In the genomic region with DNA sequence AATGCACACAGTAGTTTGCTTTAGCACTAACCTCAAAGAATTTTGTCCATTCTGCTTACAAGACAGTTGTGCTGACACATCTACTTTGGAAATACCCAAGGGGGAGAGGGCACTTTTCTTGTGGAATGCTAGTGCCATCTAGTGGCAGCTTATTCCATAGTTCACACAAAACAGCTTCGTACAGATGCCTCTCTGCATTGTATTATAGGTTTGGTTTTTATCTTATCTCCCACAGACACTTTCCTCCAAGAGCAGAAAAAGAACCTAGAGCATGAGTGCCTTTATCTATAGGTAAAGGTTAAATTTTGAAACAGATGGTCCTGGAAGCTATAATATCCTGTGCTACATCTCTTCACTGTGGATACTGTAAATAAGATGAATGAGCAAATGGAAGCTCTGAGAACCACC, we compare ENCODE assay signal across 9 mouse cellular contexts. TPM values are rescaled to one million over a fixed set of nuclear protein-coding genes. Genes with fewer than 3 reads are reported as not detected.
DNase-seq lines count a peak whose midpoint lies in the region; ATAC-seq lines count a peak whose summit lies in the region.
"Had no signal": no experiment of that assay in that cellular context is flagged by ENCODE, and none has a peak within 500 bp of the region (broad histone marks: within the 10 kb centered on the region; RNA-seq: fewer than 3 reads in every experiment).

No protein-coding gene starts in this region.

- no peak overlapping the region for H3K4me3 ChIP-seq in liver, embryonic 13.5 days (replicated peaks)
- H3K4me3 ChIP-seq: heart, embryonic 13.5 days had no signal

- H3K27me3 ChIP-seq in liver, embryonic 13.5 days, result no peaks in the 10 kb centered on the region
- H3K27me3 ChIP-seq: heart, embryonic 13.5 days had no signal

- H3K4me1 ChIP-seq in liver, embryonic 13.5 days (replicated peaks), result peaks cover 65% of the 10 kb centered on the region

- peak overlapping the region; percentile 46 for H3K9ac ChIP-seq in liver, embryonic 13.5 days
- H3K9ac ChIP-seq: heart, embryonic 13.5 days had no signal

- peak overlapping the region; percentile 86 for H3K27ac ChIP-seq in liver, embryonic 13.5 days
- H3K27ac ChIP-seq: heart, embryonic 13.5 days had no signal

- 0% methylated on average over 1 of the region's 1 CpGs for WGBS in liver, embryonic 13.5 days (ENCODE audit: insufficient replicate concordance)

- peaks cover 74% of the 10 kb centered on the region for H3K36me3 ChIP-seq in liver, embryonic 13.5 days

- no peaks in the 10 kb centered on the region for H3K9me3 ChIP-seq in liver, embryonic 13.5 days (replicated peaks)
- H3K9me3 ChIP-seq: heart, embryonic 13.5 days had no signal

- peak; percentile 87 for ATAC-seq in liver, embryonic 13.5 days (ENCODE audit: low read depth)

- peak; percentile 77 for DNase-seq in CD4-positive helper T cell, adult 2 months (ENCODE audit: low read depth, low spot score)
- peak; percentile 86 for DNase-seq in Muller cell, postnatal 12 days (ENCODE audit: inconsistent ontology term)
- peak; percentile 42 to 60 for DNase-seq in cerebellum, postnatal 25 days
- DNase-seq in gastrocnemius, adult 18-20 months (ENCODE audit: low spot score), result peak; percentile 78
- DNase-seq in kidney, adult 8-10 months, result peak; percentile 47 to 62
- DNase-seq in liver, embryonic 13.5 days, result peak; percentile 74
- peak; percentile 32 to 75 for DNase-seq in natural killer cell, adult 2 months (ENCODE audit: low spot score in 2 of 2)
- DNase-seq in thymus, postnatal 4 days, result peak; percentile 71

- peak overlapping the region; percentile 39 for H3K4me2 ChIP-seq in liver, embryonic 13.5 days
- H3K4me2 ChIP-seq: heart, embryonic 13.5 days had no signal

RNA-seq across cellular contexts. Expression of gene Rnf216, which starts 46.2 kb away (rescaled TPM):
- 10 to 100 TPM; 15.5 to 17.0 TPM for total RNA-seq in gastrocnemius, adult 18-20 months (2021)
- polyA plus RNA-seq in liver, embryonic 13.5 days (2015; fragmentation: Nextera tagmentation; extraction: Ambion mirVana), result 14.4 and 19.8 TPM in 2 replicates
